Mouse (Mus musculus) bone marrow, adult 2 months (tissue): ENCODE measurements around the gene Gna12.

ENCODE experiments used
- CTCF ChIP-seq: fragments of 200-500 bp; IDR thresholded peaks from 2 replicates; pipeline ENCODE4 v1.5.1; 2011; ENCODE audit warnings: low read length, control low read depth; ENCODE audit not compliant: control insufficient read depth, insufficient read depth
- POLR2A ChIP-seq: fragments of 200-500 bp; IDR thresholded peaks from 2 replicates; pipeline ENCODE4 v1.6.1; 2011; ENCODE audit warnings: low read depth, mild to moderate bottlenecking, control low read depth, low read length, borderline replicate concordance; ENCODE audit not compliant: control insufficient read depth

DNA sequence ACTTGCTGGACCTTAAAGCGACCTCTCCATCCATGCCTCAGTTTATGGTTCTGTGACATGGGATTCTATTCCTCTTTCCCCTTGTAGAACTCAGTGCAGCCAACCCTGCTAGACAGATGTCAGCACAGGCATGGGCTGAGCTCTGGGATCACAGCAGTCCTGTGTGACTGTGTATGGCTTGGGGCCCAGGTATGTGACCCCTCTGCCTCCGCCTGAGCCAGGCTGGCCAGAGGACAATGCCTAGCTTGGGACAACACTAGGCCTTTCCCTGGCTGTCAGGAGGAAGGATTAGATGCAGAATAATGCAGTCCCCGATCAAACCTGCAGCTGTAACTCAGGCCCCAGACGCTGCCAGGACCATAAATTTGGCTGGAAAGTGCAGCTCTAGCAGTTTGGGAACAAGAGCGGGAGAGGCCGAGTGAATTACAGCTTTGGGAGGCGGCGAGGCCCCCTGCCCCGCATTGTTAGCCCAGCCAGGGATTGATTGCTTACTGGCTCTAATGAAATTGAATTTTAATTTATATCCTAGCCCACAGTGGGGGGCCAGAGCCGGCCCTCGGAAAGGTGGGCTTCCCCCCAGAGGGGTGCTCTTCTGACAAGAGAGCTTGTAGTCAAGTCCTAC, 25.8 kb upstream of the Gna12 start:
- no peak for TF ChIP-seq POLR2A
- no peak for TF ChIP-seq CTCF
